Mouse (Mus musculus): Measurements from ENCODE around the gene Has1. TPM values are rescaled to one million over a fixed set of nuclear protein-coding genes. Genes with fewer than 3 reads are reported as not detected.

The Has1 gene
- polyA plus RNA-seq (2012; rRNA removed): 0.33 and 0.50 TPM in 2 replicates

GRCm38 (mm10) chr17:17855064-17855838 is at the start of gene Has1:
Gene Has1 (minus strand): TSS chr17:17855205.
- TF ChIP-seq CTCF (IDR thresholded peaks at IDR 0.05; ENCODE audit: borderline replicate concordance, control insufficient read depth, extremely low read depth, insufficient read depth, low read length, poor library complexity): no peak
- no peak for TF ChIP-seq POLR2A (IDR thresholded peaks at IDR 0.05; ENCODE audit: control insufficient read depth, extremely low read depth, insufficient read depth, low read length, poor library complexity)
- no peak within 1 kb of the TSS for H3K27ac ChIP-seq (ENCODE audit: control insufficient read depth, insufficient read depth, low read length)
- H3K36me3 ChIP-seq (ENCODE audit: control insufficient read depth, insufficient read depth, low read length): no peaks in the 10 kb centered on the region
- H3K27me3 ChIP-seq (ENCODE audit: control insufficient read depth, insufficient read depth, low read length): no peaks in the 10 kb centered on the region
- H3K4me1 ChIP-seq (replicated peaks; ENCODE audit: control insufficient read depth, insufficient read depth, low read length): no peaks in the 10 kb centered on the region
- 85% methylated on average over 8 of the region's 8 CpGs for WGBS
- DNase-seq: no peak
- no peak within 1 kb of the TSS for H3K4me3 ChIP-seq (ENCODE audit: control insufficient read depth, insufficient read depth, low read length)

DNA sequence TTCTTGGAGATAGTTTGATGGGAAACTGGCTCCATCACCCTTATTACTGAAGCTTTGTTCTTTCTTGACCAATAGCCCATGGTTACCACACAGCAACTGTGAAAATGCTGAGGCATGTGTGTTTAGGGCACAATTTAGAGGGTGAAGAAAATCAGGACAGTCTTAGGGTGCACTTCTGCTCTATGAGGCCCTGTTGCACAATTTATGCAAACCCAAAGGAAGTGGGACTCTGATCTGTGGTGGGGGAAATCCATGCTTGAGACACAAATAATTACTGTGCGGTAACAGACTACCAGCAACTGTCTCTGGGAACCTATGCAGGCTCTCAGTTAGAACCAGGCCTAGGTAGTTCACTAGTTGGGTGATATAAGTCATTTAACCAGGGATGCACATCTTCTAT is 45.8 kb upstream of the Has1 start:
- TF ChIP-seq CTCF (IDR thresholded peaks at IDR 0.05; ENCODE audit: borderline replicate concordance, control insufficient read depth, extremely low read depth, insufficient read depth, low read length, poor library complexity) (no peak), POLR2A (IDR thresholded peaks at IDR 0.05; ENCODE audit: control insufficient read depth, extremely low read depth, insufficient read depth, low read length, poor library complexity) (no peak)
- no peak for DNase-seq
- 5% methylated on average over 1 of the region's 1 CpGs for WGBS
- Histone ChIP-seq H3K4me1 (replicated peaks; ENCODE audit: control insufficient read depth, insufficient read depth, low read length) (no peaks in the 10 kb centered on the region), H3K36me3 (ENCODE audit: control insufficient read depth, insufficient read depth, low read length) (no peaks in the 10 kb centered on the region), H3K27ac (ENCODE audit: control insufficient read depth, insufficient read depth, low read length) (no peak overlapping the region), H3K27me3 (ENCODE audit: control insufficient read depth, insufficient read depth, low read length) (no peaks in the 10 kb centered on the region), H3K4me3 (ENCODE audit: control insufficient read depth, insufficient read depth, low read length) (no peak overlapping the region)

DNA sequence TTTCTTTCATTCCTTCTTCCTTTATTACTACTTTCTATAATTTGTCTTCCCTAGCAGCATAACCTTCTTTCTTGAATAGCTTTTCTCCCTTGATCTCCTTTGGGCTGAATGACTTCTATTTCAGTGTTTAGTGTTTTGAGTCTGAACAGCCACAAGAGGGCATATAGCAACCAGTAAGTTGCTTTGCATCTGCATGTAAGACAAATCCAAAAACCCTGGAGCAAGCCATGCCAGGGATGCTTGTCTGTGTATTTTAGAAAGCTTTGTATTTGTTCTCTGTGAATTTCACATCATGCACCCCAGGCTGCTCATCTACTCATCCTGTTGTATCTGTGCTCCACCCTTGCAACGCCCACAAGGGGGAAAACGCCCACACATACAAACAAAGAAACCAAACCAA is 44.3 kb upstream of the Has1 start:
- H3K36me3 ChIP-seq (ENCODE audit: control insufficient read depth, insufficient read depth, low read length): no peaks in the 10 kb centered on the region
- no peak overlapping the region for H3K4me3 ChIP-seq (ENCODE audit: control insufficient read depth, insufficient read depth, low read length)
- H3K27me3 ChIP-seq (ENCODE audit: control insufficient read depth, insufficient read depth, low read length): no peaks in the 10 kb centered on the region
- no peak overlapping the region for H3K27ac ChIP-seq (ENCODE audit: control insufficient read depth, insufficient read depth, low read length)
- no peaks in the 10 kb centered on the region for H3K4me1 ChIP-seq (replicated peaks; ENCODE audit: control insufficient read depth, insufficient read depth, low read length)
- DNase-seq: no peak
- 94% methylated on average over 2 of the region's 2 CpGs for WGBS
- no peak for TF ChIP-seq POLR2A (IDR thresholded peaks at IDR 0.05; ENCODE audit: control insufficient read depth, extremely low read depth, insufficient read depth, low read length, poor library complexity)
- TF ChIP-seq CTCF (IDR thresholded peaks at IDR 0.05; ENCODE audit: borderline replicate concordance, control insufficient read depth, extremely low read depth, insufficient read depth, low read length, poor library complexity): no peak

DNA sequence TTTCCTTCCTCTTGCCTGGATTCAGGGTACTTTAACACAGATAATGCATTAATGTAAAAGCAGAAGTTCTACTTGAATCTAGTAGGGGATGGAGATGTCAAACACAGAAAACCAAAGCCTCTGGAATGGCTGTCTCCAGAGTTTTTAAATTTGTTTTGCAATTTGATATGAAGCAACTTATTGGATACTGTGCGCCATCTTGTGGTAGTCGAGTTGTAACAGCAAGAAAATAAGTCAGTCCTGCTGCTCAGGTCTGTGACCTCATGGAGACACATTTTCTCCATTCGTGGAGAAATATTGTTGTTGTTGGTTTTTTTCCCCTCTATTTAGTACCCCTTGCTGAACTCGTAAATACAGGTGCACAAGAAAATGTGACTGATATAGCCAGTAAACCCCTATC is 41.0 kb upstream of the Has1 start:
- WGBS: 2% methylated on average over 4 of the region's 4 CpGs
- DNase-seq: peak; percentile 26

DNA sequence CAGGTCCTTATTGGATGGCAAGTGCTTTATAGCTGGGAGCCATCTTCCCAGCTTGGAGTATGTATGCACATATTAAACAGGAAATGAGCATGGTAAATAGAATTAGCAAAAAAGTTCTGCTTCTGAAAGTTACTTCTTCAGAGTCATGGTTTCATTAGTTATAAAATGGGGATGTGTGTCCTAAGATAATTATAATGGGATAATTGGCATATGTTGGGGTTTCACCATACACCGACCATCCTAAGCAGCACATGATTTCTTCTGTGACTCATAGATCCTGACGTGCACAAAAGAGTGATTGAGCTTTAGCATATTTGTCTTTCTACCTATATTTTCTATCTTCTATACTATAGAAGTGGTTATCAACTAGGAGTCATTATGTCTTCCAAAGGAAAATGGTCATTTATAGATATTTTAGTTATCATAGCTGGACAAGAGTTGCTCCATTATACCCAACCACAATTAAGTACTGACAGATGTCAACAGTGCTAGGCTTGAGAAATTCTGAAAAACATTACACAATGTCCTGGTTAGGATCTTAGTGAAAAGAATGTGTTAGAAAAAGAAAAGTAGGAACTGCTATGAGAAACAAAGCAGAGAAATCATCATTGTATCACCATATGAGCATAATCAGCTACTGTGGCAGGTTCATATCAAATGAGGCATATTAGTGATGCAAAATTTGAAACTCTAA is 34.9 kb upstream of the Has1 start:
- 97% methylated on average over 2 of the region's 2 CpGs for WGBS
- TF ChIP-seq POLR2A (IDR thresholded peaks at IDR 0.05; ENCODE audit: control insufficient read depth, extremely low read depth, insufficient read depth, low read length, poor library complexity) (no peak), CTCF (IDR thresholded peaks at IDR 0.05; ENCODE audit: borderline replicate concordance, control insufficient read depth, extremely low read depth, insufficient read depth, low read length, poor library complexity) (no peak)
- no peak overlapping the region for H3K4me3 ChIP-seq (ENCODE audit: control insufficient read depth, insufficient read depth, low read length)
- no peaks in the 10 kb centered on the region for H3K27me3 ChIP-seq (ENCODE audit: control insufficient read depth, insufficient read depth, low read length)
- no peaks in the 10 kb centered on the region for H3K36me3 ChIP-seq (ENCODE audit: control insufficient read depth, insufficient read depth, low read length)
- no peaks in the 10 kb centered on the region for H3K4me1 ChIP-seq (replicated peaks; ENCODE audit: control insufficient read depth, insufficient read depth, low read length)
- no peak overlapping the region for H3K27ac ChIP-seq (ENCODE audit: control insufficient read depth, insufficient read depth, low read length)
- no peak for DNase-seq

More for the DNA sequence above, 41.0 kb upstream of the Has1 start:
- Histone ChIP-seq H3K27me3 (ENCODE audit: control insufficient read depth, insufficient read depth, low read length) (no peaks in the 10 kb centered on the region), H3K4me1 (replicated peaks; ENCODE audit: control insufficient read depth, insufficient read depth, low read length) (no peaks in the 10 kb centered on the region), H3K36me3 (ENCODE audit: control insufficient read depth, insufficient read depth, low read length) (no peaks in the 10 kb centered on the region), H3K27ac (ENCODE audit: control insufficient read depth, insufficient read depth, low read length) (no peak overlapping the region), H3K4me3 (ENCODE audit: control insufficient read depth, insufficient read depth, low read length) (no peak overlapping the region)
- TF ChIP-seq POLR2A (IDR thresholded peaks at IDR 0.05; ENCODE audit: control insufficient read depth, extremely low read depth, insufficient read depth, low read length, poor library complexity) (no peak), CTCF (IDR thresholded peaks at IDR 0.05; ENCODE audit: borderline replicate concordance, control insufficient read depth, extremely low read depth, insufficient read depth, low read length, poor library complexity) (no peak)

GRCm38 (mm10) chr17:17887774-17888248 is 32.8 kb upstream of the Has1 start, which contains the start of the genes Fpr2 and Fpr3:
Gene Fpr2 (plus strand): TSS chr17:17887824.
Gene Fpr3 (plus strand): TSS chr17:17887852.
- no peak for TF ChIP-seq POLR2A (IDR thresholded peaks at IDR 0.05; ENCODE audit: control insufficient read depth, extremely low read depth, insufficient read depth, low read length, poor library complexity)
- no peak for TF ChIP-seq CTCF (IDR thresholded peaks at IDR 0.05; ENCODE audit: borderline replicate concordance, control insufficient read depth, extremely low read depth, insufficient read depth, low read length, poor library complexity)
- DNase-seq: no peak
- Histone ChIP-seq H3K27me3 (ENCODE audit: control insufficient read depth, insufficient read depth, low read length) (no peaks in the 10 kb centered on the region), H3K27ac (ENCODE audit: control insufficient read depth, insufficient read depth, low read length) (no peak within 1 kb of the TSS), H3K4me3 (ENCODE audit: control insufficient read depth, insufficient read depth, low read length) (no peak within 1 kb of the TSS), H3K4me1 (replicated peaks; ENCODE audit: control insufficient read depth, insufficient read depth, low read length) (no peaks in the 10 kb centered on the region), H3K36me3 (ENCODE audit: control insufficient read depth, insufficient read depth, low read length) (no peaks in the 10 kb centered on the region)
- 49% methylated on average over 1 of the region's 1 CpGs for WGBS
